Mouse (Mus musculus): ENCODE results near the gene Vcpkmt. TPM values are rescaled to one million over a fixed set of nuclear protein-coding genes. Genes with fewer than 3 reads are reported as not detected.
A peak's percentile ranks its signal among the peaks of the same experiment; 100 is the strongest.
"Not testable (repeated sequence)": the region's sequence is repeated elsewhere in the genome, so short reads cannot be mapped to it uniquely, and the experiment has no call there.

The Vcpkmt gene
- total RNA-seq (2017) = 19.9 and 20.6 TPM in 2 replicates

GRCm38 (mm10) chr12:69582613-69583269 lies at the start of gene Vcpkmt:
TSS of gene Vcpkmt (minus strand) at chr12:69583028.
- ATAC-seq (replicated peaks in 1 of 2; ENCODE audit: insufficient read depth in 1 of 2, low FRiP score in 2 of 2, low TSS enrichment in 1 of 2, low read depth in 1 of 2, poor library complexity in 2 of 2, severe bottlenecking in 2 of 2) = peak; percentile 98 to 99

- ATAC-seq (replicated peaks in 1 of 2; ENCODE audit: insufficient read depth in 1 of 2, low FRiP score in 2 of 2, low TSS enrichment in 1 of 2, low read depth in 1 of 2, poor library complexity in 2 of 2, severe bottlenecking in 2 of 2) = not testable (repeated sequence)
Observed at GRCm38 (mm10) chr12:69618590-69618989, 35.8 kb upstream of the Vcpkmt start.

- no peak for ATAC-seq (replicated peaks in 1 of 2; ENCODE audit: insufficient read depth in 1 of 2, low FRiP score in 2 of 2, low TSS enrichment in 1 of 2, low read depth in 1 of 2, poor library complexity in 2 of 2, severe bottlenecking in 2 of 2)
Observed at GRCm38 (mm10) chr12:69604367-69604766, 21.5 kb upstream of the Vcpkmt start.

GRCm38 (mm10) chr12:69597446-69597845 lies 14.6 kb upstream of the Vcpkmt start:
- no peak for ATAC-seq (replicated peaks in 1 of 2; ENCODE audit: insufficient read depth in 1 of 2, low FRiP score in 2 of 2, low TSS enrichment in 1 of 2, low read depth in 1 of 2, poor library complexity in 2 of 2, severe bottlenecking in 2 of 2)

- ATAC-seq (replicated peaks in 1 of 2; ENCODE audit: insufficient read depth in 1 of 2, low FRiP score in 2 of 2, low TSS enrichment in 1 of 2, low read depth in 1 of 2, poor library complexity in 2 of 2, severe bottlenecking in 2 of 2) = no peak
Observed at GRCm38 (mm10) chr12:69593130-69593529, 10.3 kb upstream of the Vcpkmt start.

GRCm38 (mm10) chr12:69583270-69583629 lies 422 bp upstream of the Vcpkmt start:
- no peak for ATAC-seq (replicated peaks in 1 of 2; ENCODE audit: insufficient read depth in 1 of 2, low FRiP score in 2 of 2, low TSS enrichment in 1 of 2, low read depth in 1 of 2, poor library complexity in 2 of 2, severe bottlenecking in 2 of 2)

GRCm38 (mm10) chr12:69582216-69582612 lies 614 bp downstream of the Vcpkmt start:
- no peak for ATAC-seq (replicated peaks in 1 of 2; ENCODE audit: insufficient read depth in 1 of 2, low FRiP score in 2 of 2, low TSS enrichment in 1 of 2, low read depth in 1 of 2, poor library complexity in 2 of 2, severe bottlenecking in 2 of 2)

GRCm38 (mm10) chr12:69579623-69580022 lies 3.2 kb downstream of the Vcpkmt start:
- ATAC-seq (replicated peaks in 1 of 2; ENCODE audit: insufficient read depth in 1 of 2, low FRiP score in 2 of 2, low TSS enrichment in 1 of 2, low read depth in 1 of 2, poor library complexity in 2 of 2, severe bottlenecking in 2 of 2) = no peak

GRCm38 (mm10) chr12:69576120-69576627 lies 6.7 kb downstream of the Vcpkmt start:
- ATAC-seq (replicated peaks in 1 of 2; ENCODE audit: insufficient read depth in 1 of 2, low FRiP score in 2 of 2, low TSS enrichment in 1 of 2, low read depth in 1 of 2, poor library complexity in 2 of 2, severe bottlenecking in 2 of 2) = no peak

GRCm38 (mm10) chr12:69573916-69574881 lies 8.6 kb downstream of the Vcpkmt start:
- peak; percentile 65 to 67; a peak in 2 of 4 replicates for ATAC-seq (replicated peaks in 1 of 2; ENCODE audit: insufficient read depth in 1 of 2, low FRiP score in 2 of 2, low TSS enrichment in 1 of 2, low read depth in 1 of 2, poor library complexity in 2 of 2, severe bottlenecking in 2 of 2)

- no peak for ATAC-seq (replicated peaks in 1 of 2; ENCODE audit: insufficient read depth in 1 of 2, low FRiP score in 2 of 2, low TSS enrichment in 1 of 2, low read depth in 1 of 2, poor library complexity in 2 of 2, severe bottlenecking in 2 of 2)
Observed at GRCm38 (mm10) chr12:69573271-69573670, 9.6 kb downstream of the Vcpkmt start.

- no peak for ATAC-seq (replicated peaks in 1 of 2; ENCODE audit: insufficient read depth in 1 of 2, low FRiP score in 2 of 2, low TSS enrichment in 1 of 2, low read depth in 1 of 2, poor library complexity in 2 of 2, severe bottlenecking in 2 of 2)
Observed at GRCm38 (mm10) chr12:69569926-69570325, 12.9 kb downstream of the Vcpkmt start.

GRCm38 (mm10) chr12:69568266-69568665 lies 14.6 kb downstream of the Vcpkmt start:
- ATAC-seq (replicated peaks in 1 of 2; ENCODE audit: insufficient read depth in 1 of 2, low FRiP score in 2 of 2, low TSS enrichment in 1 of 2, low read depth in 1 of 2, poor library complexity in 2 of 2, severe bottlenecking in 2 of 2) = no peak

GRCm38 (mm10) chr12:69561006-69561405 lies 21.8 kb downstream of the Vcpkmt start:
- ATAC-seq (replicated peaks in 1 of 2; ENCODE audit: insufficient read depth in 1 of 2, low FRiP score in 2 of 2, low TSS enrichment in 1 of 2, low read depth in 1 of 2, poor library complexity in 2 of 2, severe bottlenecking in 2 of 2) = not testable (repeated sequence)

GRCm38 (mm10) chr12:69556221-69556861 lies 26.5 kb downstream of the Vcpkmt start:
- no peak for ATAC-seq (replicated peaks in 1 of 2; ENCODE audit: insufficient read depth in 1 of 2, low FRiP score in 2 of 2, low TSS enrichment in 1 of 2, low read depth in 1 of 2, poor library complexity in 2 of 2, severe bottlenecking in 2 of 2)

GRCm38 (mm10) chr12:69545456-69546178 lies 37.2 kb downstream of the Vcpkmt start:
- no peak for ATAC-seq (replicated peaks in 1 of 2; ENCODE audit: insufficient read depth in 1 of 2, low FRiP score in 2 of 2, low TSS enrichment in 1 of 2, low read depth in 1 of 2, poor library complexity in 2 of 2, severe bottlenecking in 2 of 2)

GRCm38 (mm10) chr12:69544994-69545393 lies 37.8 kb downstream of the Vcpkmt start:
- no peak for ATAC-seq (replicated peaks in 1 of 2; ENCODE audit: insufficient read depth in 1 of 2, low FRiP score in 2 of 2, low TSS enrichment in 1 of 2, low read depth in 1 of 2, poor library complexity in 2 of 2, severe bottlenecking in 2 of 2)
